Comparison of ENCODE assay signal across 8 mouse cellular contexts in the genomic region with DNA sequence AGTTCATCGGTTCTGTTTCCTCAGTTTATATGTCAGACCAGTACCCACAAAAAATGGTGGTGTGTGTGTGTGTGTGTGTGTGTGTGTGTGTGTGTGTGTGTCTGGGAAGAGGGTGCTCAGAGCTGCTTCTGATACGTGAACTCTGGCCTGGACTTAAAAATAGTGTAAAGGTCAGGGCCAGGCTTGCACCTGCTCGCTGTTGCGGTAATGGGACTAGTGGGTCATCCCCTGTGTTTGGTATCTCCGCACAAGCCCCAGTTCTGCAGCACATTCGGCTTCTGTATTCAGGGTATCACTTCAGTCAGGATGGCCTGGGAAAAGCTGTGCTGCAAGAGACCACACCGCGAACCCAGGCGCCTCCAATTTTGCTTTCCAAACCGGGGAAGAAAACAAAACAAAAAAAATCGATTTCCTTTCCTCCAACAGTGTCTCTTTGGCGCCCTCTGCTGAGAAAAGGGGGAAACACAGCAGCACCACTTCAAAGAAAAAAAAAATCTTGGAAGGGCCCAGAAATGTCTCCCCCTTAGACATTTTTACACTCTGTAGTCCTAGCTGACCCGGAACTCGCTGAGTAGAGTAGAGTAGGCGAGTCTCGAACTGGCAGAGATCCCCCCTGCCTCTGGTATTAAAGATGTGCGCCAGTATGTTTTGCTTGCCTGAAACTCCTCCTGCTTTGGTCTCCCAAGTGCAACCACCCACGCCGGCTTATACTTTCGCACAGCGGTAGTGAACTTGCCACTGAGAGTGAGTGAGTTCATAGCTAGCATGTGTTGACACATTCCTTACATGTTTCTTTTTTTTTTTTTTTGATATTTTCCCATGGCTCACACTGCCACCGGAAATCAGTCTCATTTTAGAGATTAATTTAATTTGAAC. TPM values are rescaled to one million over a fixed set of nuclear protein-coding genes. Genes with fewer than 3 reads are reported as not detected.
A peak's percentile ranks its signal among the peaks of the same experiment; 100 is the strongest.
DNase-seq lines count a peak whose midpoint lies in the region; ATAC-seq and TF ChIP-seq lines count a peak whose summit lies in the region.

No protein-coding gene starts in this region.

- peaks cover 7% of the 10 kb centered on the region; the same call in 1 of the 2 replicates for H3K27me3 ChIP-seq in E14TG2a.4 (ENCODE audit: insufficient read depth, low read length)
- H3K27me3 ChIP-seq in forebrain, embryonic 13.5 days = no peaks in the 10 kb centered on the region
- H3K27me3 ChIP-seq in neural tube, embryonic 15.5 days (replicated peaks) = no peaks in the 10 kb centered on the region

- H3K4me3 ChIP-seq in E14TG2a.4 (replicated peaks; ENCODE audit: low read length) = peak overlapping the region; percentile 49; the same call in 1 of the 2 replicates
- peak overlapping the region; percentile 22 for H3K4me3 ChIP-seq in forebrain, embryonic 13.5 days
- peak overlapping the region; percentile 33 for H3K4me3 ChIP-seq in neural tube, embryonic 15.5 days (replicated peaks)

- H3K27ac ChIP-seq in forebrain, embryonic 13.5 days = peak overlapping the region; percentile 82
- peak overlapping the region; percentile 92 for H3K27ac ChIP-seq in neural tube, embryonic 15.5 days (replicated peaks)

- H3K9ac ChIP-seq in forebrain, embryonic 13.5 days = peak overlapping the region; percentile 59; the same call in 1 of the 2 replicates
- peak overlapping the region; percentile 45 for H3K9ac ChIP-seq in neural tube, embryonic 15.5 days (replicated peaks)

- peak; percentile 28; the same call in 1 of the 2 replicates for ATAC-seq in forebrain, embryonic 13.5 days
- ATAC-seq in neural tube, embryonic 15.5 days (ENCODE audit: low FRiP score) = peak; percentile 16; the same call in 1 of the 2 replicates

- DNase-seq in c-Kit-positive CD71-positive TER-119-negative erythroid progenitor cells, embryonic 14.5 days (ENCODE audit: low read depth) = peak; percentile 89
- peak; percentile 93 to 96 for DNase-seq in heart, postnatal 10 days
- DNase-seq in layer of hippocampus, adult 11-12 months (ENCODE audit: low spot score) = peak; percentile 89
- DNase-seq in lung, adult 18-20 months = peak; percentile 88 to 91
- DNase-seq in testis, postnatal 14 days (ENCODE audit: low spot score) = peak; percentile 80

- peak overlapping the region; percentile 53 for H3K4me2 ChIP-seq in forebrain, embryonic 13.5 days
- H3K4me2 ChIP-seq in neural tube, embryonic 15.5 days = peak overlapping the region; percentile 79

- H3K4me1 ChIP-seq in E14TG2a.4 (replicated peaks; ENCODE audit: low read depth, low read length) = peaks cover 22% of the 10 kb centered on the region
- peaks cover 30% of the 10 kb centered on the region for H3K4me1 ChIP-seq in forebrain, embryonic 13.5 days
- peaks cover 39% of the 10 kb centered on the region for H3K4me1 ChIP-seq in neural tube, embryonic 15.5 days

- no peaks in the 10 kb centered on the region for H3K9me3 ChIP-seq in E14TG2a.4 (ENCODE audit: low read length)
- H3K9me3 ChIP-seq in forebrain, embryonic 13.5 days (replicated peaks) = no peaks in the 10 kb centered on the region
- no peaks in the 10 kb centered on the region for H3K9me3 ChIP-seq in neural tube, embryonic 15.5 days (replicated peaks)

- intact Hi-C loops in heart, postnatal 10 days (cut with DNase I) = loop anchor here (1.0 to 5.0 kb wide), 5 partner anchors 27 to 133 kb away; a partner anchor contains a TSS

- H3K36me3 ChIP-seq in E14TG2a.4 (ENCODE audit: insufficient read depth, low read length) = no peaks in the 10 kb centered on the region
- 0 out of 2 replicates have a peak, but pooled peaks cover 2% of the 10 kb centered on the region for H3K36me3 ChIP-seq in forebrain, embryonic 13.5 days (ENCODE audit: poor library complexity, severe bottlenecking)
- H3K36me3 ChIP-seq in neural tube, embryonic 15.5 days = no peaks in the 10 kb centered on the region

- 20% methylated on average over 22 of the region's 22 CpGs for WGBS in forebrain, embryonic 13.5 days
- WGBS in neural tube, embryonic 15.5 days = 17% methylated on average over 22 of the region's 22 CpGs

- TF ChIP-seq CTCF in E14TG2a.4 (conservative IDR thresholded peaks at IDR 0.05; ENCODE audit: low read length) = peak; percentile 97

RNA-seq across cellular contexts. Expression of a gene that starts 1.2 kb away (rescaled TPM):
- 68.5 and 71.7 TPM in 2 replicates for polyA plus RNA-seq in forebrain, embryonic 13.5 days (2015; fragmentation: Nextera tagmentation; extraction: Ambion mirVana)
- total RNA-seq in heart, postnatal 10 days (2021) = 10 to 100 TPM; 59.5 to 60.6 TPM
- 62.8 and 67.7 TPM in 2 replicates for polyA plus RNA-seq in neural tube, embryonic 15.5 days (2015; fragmentation: Nextera tagmentation; extraction: Ambion mirVana)

RNA-seq across cellular contexts. Expression of a gene that starts 13.8 kb away (rescaled TPM):
- polyA plus RNA-seq in forebrain, embryonic 13.5 days (2015; fragmentation: Nextera tagmentation; extraction: Ambion mirVana) = 40.7 and 47.7 TPM in 2 replicates
- 1 to 10 TPM; 8.6 TPM for total RNA-seq in heart, postnatal 10 days (2021)
- 77.2 and 91.0 TPM in 2 replicates for polyA plus RNA-seq in neural tube, embryonic 15.5 days (2015; fragmentation: Nextera tagmentation; extraction: Ambion mirVana)

RNA-seq across cellular contexts. Expression of a gene that starts 29.5 kb away (rescaled TPM):
- polyA plus RNA-seq in forebrain, embryonic 13.5 days (2015; fragmentation: Nextera tagmentation; extraction: Ambion mirVana) = 101 and 130 TPM in 2 replicates
- total RNA-seq in heart, postnatal 10 days (2021) = 100 to 1,000 TPM; 115 to 145 TPM
- polyA plus RNA-seq in neural tube, embryonic 15.5 days (2015; fragmentation: Nextera tagmentation; extraction: Ambion mirVana) = 69.4 and 72.3 TPM in 2 replicates

Comparison
In these comparisons a context has a peak if more than half of its experiments do, and no peak if none do; other contexts are left out.
1. Peak in every context shown above with its lines: DNase-seq, ATAC-seq, H3K4me3 ChIP-seq and H3K27ac ChIP-seq.